ENCODE assay signal across 9 mouse cellular contexts in genomic region chr2:84882606-84883005, GRCm38 (mm10). TPM values are rescaled to one million over a fixed set of nuclear protein-coding genes. Genes with fewer than 3 reads are reported as not detected.
DNase-seq lines count a peak whose midpoint lies in the region; ATAC-seq and TF ChIP-seq lines count a peak whose summit lies in the region.
"Had no signal": no experiment of that assay in that cellular context is flagged by ENCODE, and none has a peak within 500 bp of the region (broad histone marks: within the 10 kb centered on the region; RNA-seq: fewer than 3 reads in every experiment).

No protein-coding gene starts in this region.

- ATAC-seq in kidney, embryonic 15.5 days (replicated peaks; ENCODE audit: low FRiP score), result 0 out of 2 replicates have a peak, but pooled peaks have one; percentile 8
- no peak for ATAC-seq in embryonic facial prominence, embryonic 15.5 days (ENCODE audit: insufficient number of reproducible peaks, low FRiP score, low TSS enrichment, low read depth)
- ATAC-seq in limb, embryonic 11.5 days (ENCODE audit: insufficient number of reproducible peaks, low FRiP score, low TSS enrichment, low read depth), result no peak

- H3K4me3 ChIP-seq in kidney, embryonic 15.5 days (replicated peaks), result peak overlapping the region; percentile 27
- H3K4me3 ChIP-seq in embryonic facial prominence, embryonic 15.5 days (replicated peaks), result no peak overlapping the region
- H3K4me3 ChIP-seq in limb, embryonic 11.5 days (ENCODE audit: low read depth, low read length), result no peak overlapping the region
- no peak overlapping the region for H3K4me3 ChIP-seq in myocyte

- TF ChIP-seq POLR2A in myocyte (IDR thresholded peaks at IDR 0.05; ENCODE audit: insufficient read length, low read depth), result no peak

- no peaks in the 10 kb centered on the region for H3K9me3 ChIP-seq in kidney, embryonic 15.5 days (replicated peaks)
- no peaks in the 10 kb centered on the region for H3K9me3 ChIP-seq in embryonic facial prominence, embryonic 15.5 days (replicated peaks)
- H3K9me3 ChIP-seq in limb, embryonic 11.5 days (ENCODE audit: control insufficient read depth, low read length), result no peaks in the 10 kb centered on the region

- H3K4me1 ChIP-seq in kidney, embryonic 15.5 days, result peaks cover 37% of the 10 kb centered on the region
- H3K4me1 ChIP-seq in embryonic facial prominence, embryonic 15.5 days, result peaks cover 29% of the 10 kb centered on the region
- H3K4me1 ChIP-seq in limb, embryonic 11.5 days (ENCODE audit: control insufficient read depth, insufficient read depth, low read length), result peaks cover 9% of the 10 kb centered on the region; the same call in 1 of the 2 replicates

- H3K4me2 ChIP-seq in kidney, embryonic 15.5 days, result peak overlapping the region; percentile 56
- H3K4me2 ChIP-seq in embryonic facial prominence, embryonic 15.5 days (replicated peaks), result 0 out of 2 replicates have a peak overlapping the region, but pooled peaks have one; percentile 24
- H3K4me2 ChIP-seq in limb, embryonic 11.5 days (ENCODE audit: low read depth, severe bottlenecking), result peak overlapping the region; percentile 18; the same call in 1 of the 2 replicates
- peak overlapping the region; percentile 57 for H3K4me2 ChIP-seq in myocyte (ENCODE audit: low read depth)

- no peaks in the 10 kb centered on the region for H3K36me3 ChIP-seq in kidney, embryonic 15.5 days
- H3K36me3 ChIP-seq in embryonic facial prominence, embryonic 15.5 days, result no peaks in the 10 kb centered on the region
- no peaks in the 10 kb centered on the region for H3K36me3 ChIP-seq in limb, embryonic 11.5 days (ENCODE audit: control insufficient read depth, insufficient read depth, low read length)
- no peaks in the 10 kb centered on the region for H3K36me3 ChIP-seq in myocyte (ENCODE audit: control insufficient read depth, insufficient read depth)

- intact Hi-C loops in heart, postnatal 14 days (cut with DNase I), result no loop called here

- H3K27ac ChIP-seq in kidney, embryonic 15.5 days, result no peak overlapping the region
- H3K27ac ChIP-seq in embryonic facial prominence, embryonic 15.5 days (replicated peaks), result no peak overlapping the region
- H3K27ac ChIP-seq in limb, embryonic 11.5 days (replicated peaks; ENCODE audit: low read depth, low read length), result no peak overlapping the region

- DNase-seq in kidney, adult 8-10 months, result no peak
- DNase-seq in heart, postnatal 14 days, result peak; percentile 35 to 44
- DNase-seq in limb, embryonic 11.5 days (ENCODE audit: low spot score), result peak; percentile 40
- DNase-seq in cerebellum, adult 18-20 months, result no peak
- no peak for DNase-seq in embryo, embryonic 11 days

- H3ac ChIP-seq in myocyte (ENCODE audit: control insufficient read depth, insufficient read length), result no peak overlapping the region

- peaks cover 72% of the 10 kb centered on the region for H3K27me3 ChIP-seq in kidney, embryonic 15.5 days
- peaks cover 66% of the 10 kb centered on the region for H3K27me3 ChIP-seq in embryonic facial prominence, embryonic 15.5 days
- H3K27me3 ChIP-seq in limb, embryonic 11.5 days (ENCODE audit: control insufficient read depth, insufficient read depth, low read length), result peaks cover 67% of the 10 kb centered on the region
- peaks cover 34% of the 10 kb centered on the region for H3K27me3 ChIP-seq in myocyte (ENCODE audit: control insufficient read depth, insufficient read depth, insufficient read length)

- H3K9ac ChIP-seq in kidney, embryonic 15.5 days, result 0 out of 2 replicates have a peak overlapping the region, but pooled peaks have one; percentile 11
- H3K9ac ChIP-seq in embryonic facial prominence, embryonic 15.5 days, result no peak overlapping the region
- no peak overlapping the region for H3K9ac ChIP-seq in limb, embryonic 11.5 days (ENCODE audit: low read length)

- H3K79me2 ChIP-seq in myocyte (ENCODE audit: control insufficient read depth, insufficient read depth), result no peaks in the 10 kb centered on the region

- 5% methylated on average over 23 of the region's 23 CpGs for WGBS in kidney, embryonic 15.5 days
- WGBS in embryonic facial prominence, embryonic 15.5 days, result 6% methylated on average over 23 of the region's 23 CpGs
- WGBS in limb, embryonic 11.5 days, result 7% methylated on average over 23 of the region's 23 CpGs

TF ChIP-seq in myocyte, 11 proteins besides CTCF, POLR2A, EP300 and RAD21:
- no peak for TF ChIP-seq E2F4 (IDR thresholded peaks at IDR 0.05; ENCODE audit: insufficient read depth)
- no peak for TF ChIP-seq REST (IDR thresholded peaks at IDR 0.05; ENCODE audit: insufficient read depth, insufficient read length)
- TF ChIP-seq MYOG (IDR thresholded peaks at IDR 0.05; ENCODE audit: control insufficient read depth in 1 of 3, insufficient read depth in 1 of 3, insufficient read length in 2 of 3, low read depth in 2 of 3), result peak in 1 of 3 experiments; percentile 33
- no peak for TF ChIP-seq POLR2AphosphoS2 (IDR thresholded peaks at IDR 0.05; ENCODE audit: insufficient read length, low read depth)
- TF ChIP-seq TCF3 (IDR thresholded peaks at IDR 0.05; ENCODE audit: insufficient read length, low read depth), result no peak
- TF ChIP-seq MYOD1 (IDR thresholded peaks at IDR 0.05; ENCODE audit: control insufficient read depth in 1 of 3, insufficient read length in 2 of 3, low read depth in 2 of 3), result peak in 2 of 3 experiments; percentile 21 to 63
TF ChIP-seq in myocyte: peak in this region for 2.

RNA-seq across cellular contexts. Expression of gene Rtn4rl2, which starts 3.9 kb away (rescaled TPM):
- 1.2 and 1.6 TPM in 2 replicates for polyA plus RNA-seq in kidney, embryonic 15.5 days (2015; fragmentation: Nextera tagmentation; extraction: Ambion mirVana)
- polyA plus RNA-seq in embryonic facial prominence, embryonic 15.5 days (2015; fragmentation: Nextera tagmentation; extraction: Ambion mirVana), result 1.1 and 2.0 TPM in 2 replicates
- 1 to 10 TPM; 4.7 to 4.9 TPM for total RNA-seq in heart, postnatal 14 days (2021)
- 0.75 and 0.96 TPM in 2 replicates for polyA plus RNA-seq in limb, embryonic 11.5 days (2014; fragmentation: Nextera tagmentation; extraction: Ambion mirVana)
- polyA plus RNA-seq in myocyte (2012; fragmentation: generic; extraction: Trizol), result 0.13 TPM
- total RNA-seq: neutrophil, adult 5-6 weeks had no signal

RNA-seq across cellular contexts. Expression of gene Slc43a1, which starts 44.0 kb away (rescaled TPM):
- 16.5 and 20.7 TPM in 2 replicates for polyA plus RNA-seq in kidney, embryonic 15.5 days (2015; fragmentation: Nextera tagmentation; extraction: Ambion mirVana)
- 13.7 and 15.8 TPM in 2 replicates for polyA plus RNA-seq in embryonic facial prominence, embryonic 15.5 days (2015; fragmentation: Nextera tagmentation; extraction: Ambion mirVana)
- total RNA-seq in heart, postnatal 14 days (2021), result 1 to 10 TPM; 2.9 to 3.6 TPM
- 36.0 and 37.8 TPM in 2 replicates for polyA plus RNA-seq in limb, embryonic 11.5 days (2014; fragmentation: Nextera tagmentation; extraction: Ambion mirVana)
- 2.0 TPM for polyA plus RNA-seq in myocyte (2012; fragmentation: generic; extraction: Trizol)

RNA-seq across cellular contexts. Expression of gene Slc43a3, which starts 53.8 kb away (rescaled TPM):
- 52.4 and 56.3 TPM in 2 replicates for polyA plus RNA-seq in kidney, embryonic 15.5 days (2015; fragmentation: Nextera tagmentation; extraction: Ambion mirVana)
- 31.3 and 31.7 TPM in 2 replicates for polyA plus RNA-seq in embryonic facial prominence, embryonic 15.5 days (2015; fragmentation: Nextera tagmentation; extraction: Ambion mirVana)
- total RNA-seq in heart, postnatal 14 days (2021), result 100 to 1,000 TPM; 101 to 105 TPM
- 31.6 and 31.7 TPM in 2 replicates for polyA plus RNA-seq in limb, embryonic 11.5 days (2014; fragmentation: Nextera tagmentation; extraction: Ambion mirVana)
- polyA plus RNA-seq in myocyte (2012; fragmentation: generic; extraction: Trizol), result 4.5 TPM

RNA-seq across cellular contexts. Expression of gene Timm10, which starts 55.8 kb away (rescaled TPM):
- polyA plus RNA-seq in kidney, embryonic 15.5 days (2015; fragmentation: Nextera tagmentation; extraction: Ambion mirVana), result 54.2 and 54.4 TPM in 2 replicates
- polyA plus RNA-seq in embryonic facial prominence, embryonic 15.5 days (2015; fragmentation: Nextera tagmentation; extraction: Ambion mirVana), result 45.7 and 49.7 TPM in 2 replicates
- 100 to 1,000 TPM in 1 of 2 experiments, 10 to 100 TPM in 1; 78.1 to 101 TPM for total RNA-seq in heart, postnatal 14 days (2021)
- 46.9 and 53.6 TPM in 2 replicates for polyA plus RNA-seq in limb, embryonic 11.5 days (2014; fragmentation: Nextera tagmentation; extraction: Ambion mirVana)
- 102 TPM for polyA plus RNA-seq in myocyte (2012; fragmentation: generic; extraction: Trizol)

Comparison
In these comparisons a context has a peak if more than half of its experiments do, and no peak if none do; other contexts are left out.
1. DNase-seq: peak in heart, postnatal 14 days (2 of 2) and limb, embryonic 11.5 days (single experiment); none in kidney, adult 8-10 months (0 of 2), cerebellum, adult 18-20 months (0 of 2) and embryo, embryonic 11 days (single experiment).
2. Peak in every context shown above with its lines, with median percentiles within 50 percentile points of each other: H3K4me2 ChIP-seq.